Mouse (Mus musculus): Measurements from ENCODE around the gene Chsy1.

Chsy1 gene

GRCm38 (mm10) chr7:66108961-66109854 lies at the start of gene Chsy1:
Gene Chsy1 (plus strand): TSS chr7:66109515.
- in situ Hi-C loops (cut with MboI, MseI), result no loop called here

DNA sequence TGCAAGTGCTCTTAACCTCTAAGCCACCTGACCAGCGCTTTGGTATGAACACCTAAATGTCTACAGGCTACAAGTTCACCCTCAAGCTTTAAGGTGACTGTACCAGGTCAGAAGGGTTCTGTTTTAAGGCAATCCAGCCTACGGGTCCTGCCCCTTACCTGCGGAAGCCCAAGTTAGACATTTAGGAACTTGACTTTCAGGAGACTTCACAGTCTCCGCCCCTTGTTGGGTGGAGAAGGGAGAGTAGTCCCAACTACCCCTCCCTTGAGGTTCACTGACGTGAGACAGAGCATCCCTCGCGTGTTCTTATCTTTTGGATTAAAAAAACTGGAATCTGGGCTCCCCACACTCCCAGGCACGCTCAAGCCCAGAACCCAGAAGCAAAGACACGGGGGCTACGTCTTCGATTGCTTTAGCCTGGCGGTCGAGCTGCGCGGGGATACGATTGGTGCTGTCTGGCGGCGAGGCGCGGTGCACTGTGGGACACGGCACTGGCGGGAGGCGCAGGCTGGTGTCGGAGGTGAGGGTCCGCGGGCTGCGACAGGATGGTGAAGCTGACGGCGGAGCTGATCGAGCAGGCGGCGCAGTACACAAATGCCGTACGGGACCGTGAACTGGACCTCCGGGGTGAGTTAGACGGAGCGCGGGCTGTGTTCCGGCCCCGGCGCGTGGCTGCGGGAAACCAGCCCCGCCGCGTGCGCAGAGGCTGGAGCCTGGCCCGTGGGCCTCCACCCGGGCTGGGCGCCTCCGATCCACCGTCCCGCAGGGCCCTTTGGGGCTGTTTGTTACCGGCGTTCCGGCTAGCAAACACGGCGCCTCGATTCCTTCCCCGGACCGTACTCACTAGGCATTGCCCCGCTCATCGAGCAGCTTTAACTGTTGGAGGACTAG lies 49.0 kb upstream of the Chsy1 start:
- in situ Hi-C loops (cut with MboI, MseI), result loop anchor here (10.0 to 25.0 kb wide), 2 partner anchors 1666 to 1723 kb away; partner anchors contain the start of genes Mcee (in 1 of the 2) and Mphosph10 (in 1 of the 2)

- in situ Hi-C loops (cut with MboI, MseI), result loop anchor here (10.0 to 25.0 kb wide), 2 partner anchors 1666 to 1724 kb away; partner anchors contain the start of genes Mcee (in 1 of the 2) and Mphosph10 (in 1 of the 2)
Observed at GRCm38 (mm10) chr7:66061057-66061456, 48.3 kb upstream of the Chsy1 start.

DNA sequence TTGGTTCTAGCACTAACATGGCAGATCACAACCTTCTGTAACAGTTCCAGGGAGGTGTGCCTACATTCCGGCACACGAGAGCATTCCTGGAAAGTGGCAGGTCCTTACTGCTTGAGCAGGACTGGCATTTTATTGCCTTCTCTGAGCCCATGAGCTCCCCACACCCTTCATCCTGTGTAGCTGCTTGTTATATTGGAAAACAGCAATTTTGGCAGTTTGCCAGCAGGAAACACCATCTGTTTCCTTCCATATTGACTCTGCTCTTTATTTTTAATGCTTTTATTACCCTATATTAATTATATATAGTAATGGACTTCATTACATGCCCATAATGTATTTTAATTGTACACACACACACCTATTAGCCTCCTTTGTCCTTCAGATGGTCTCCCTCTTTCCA lies 32.9 kb upstream of the Chsy1 start:
- in situ Hi-C loops (cut with MboI, MseI), result no loop called here

DNA sequence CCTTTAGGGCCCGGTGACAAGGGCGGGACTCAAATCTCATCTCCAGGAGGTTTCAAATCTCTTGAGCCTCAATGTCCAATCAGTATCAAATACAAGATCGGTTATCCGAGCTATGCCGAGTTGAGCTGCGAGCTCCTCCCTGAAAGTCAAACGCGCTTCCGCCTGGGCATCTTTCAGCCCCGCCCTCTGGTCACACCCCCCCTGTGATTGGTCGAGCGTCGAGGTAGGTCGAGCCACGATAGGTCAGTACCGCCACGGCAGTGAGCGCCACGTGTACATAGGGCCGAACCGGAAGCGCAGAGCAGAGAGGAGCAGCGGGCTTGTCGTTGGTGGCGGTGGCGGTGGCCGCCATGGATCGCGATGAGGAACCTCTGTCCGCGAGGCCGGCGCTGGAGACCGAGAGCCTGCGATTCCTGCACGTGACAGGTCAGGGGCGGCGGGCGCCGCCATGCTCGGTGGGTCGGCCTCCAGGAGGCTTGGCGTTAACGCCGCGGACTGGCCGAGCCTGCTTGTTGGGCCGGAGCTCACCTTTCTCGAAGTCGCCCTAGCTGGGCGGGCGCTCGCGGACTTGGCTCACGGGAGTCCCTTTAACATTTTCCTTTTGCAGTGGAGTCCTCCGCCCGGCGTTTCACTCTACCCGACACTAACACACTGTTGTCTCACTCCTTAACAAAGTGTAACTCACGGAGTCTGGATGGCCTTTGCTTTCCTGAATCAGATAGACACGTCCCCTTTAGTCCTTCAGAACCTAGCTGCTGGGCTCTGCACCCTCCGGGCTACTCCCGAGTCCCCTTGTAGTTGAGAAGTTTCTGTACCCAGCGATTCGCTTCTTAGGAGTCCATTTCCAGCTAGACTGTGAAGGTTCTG lies 29.7 kb upstream of the Chsy1 start, which contains the start of gene Selenos:
TSS of gene Selenos (plus strand) at position 286 of the 867 bp plus-strand sequence.
- in situ Hi-C loops (cut with MboI, MseI), result no loop called here

- in situ Hi-C loops (cut with MboI, MseI), result no loop called here
Observed at GRCm38 (mm10) chr7:66080231-66080613, 29.1 kb upstream of the Chsy1 start.

GRCm38 (mm10) chr7:66083757-66084156 lies 25.6 kb upstream of the Chsy1 start:
- in situ Hi-C loops (cut with MboI, MseI), result no loop called here

- in situ Hi-C loops (cut with MboI, MseI), result no loop called here
Observed at GRCm38 (mm10) chr7:66084546-66084945, 24.8 kb upstream of the Chsy1 start.

DNA sequence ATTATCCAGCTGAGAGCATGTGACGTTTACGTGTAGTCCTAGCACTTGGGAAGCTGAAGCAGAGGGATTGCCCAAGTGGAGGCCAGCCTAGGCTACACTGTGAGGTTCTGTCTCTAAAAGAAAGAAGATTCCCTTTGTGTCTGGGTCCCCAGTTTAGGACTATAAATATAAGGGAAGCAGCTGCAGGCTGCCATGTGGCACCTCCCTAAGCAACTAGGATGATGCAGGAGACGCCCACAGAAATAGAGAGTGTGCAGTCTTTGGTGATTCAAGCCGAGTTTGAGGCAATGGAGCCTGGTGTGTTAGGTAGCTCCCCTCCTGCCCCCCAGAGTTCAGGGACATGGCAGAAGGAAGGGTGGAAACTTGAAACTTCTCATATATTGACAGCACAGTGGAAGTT lies 21.7 kb upstream of the Chsy1 start:
- in situ Hi-C loops (cut with MboI, MseI), result no loop called here

DNA sequence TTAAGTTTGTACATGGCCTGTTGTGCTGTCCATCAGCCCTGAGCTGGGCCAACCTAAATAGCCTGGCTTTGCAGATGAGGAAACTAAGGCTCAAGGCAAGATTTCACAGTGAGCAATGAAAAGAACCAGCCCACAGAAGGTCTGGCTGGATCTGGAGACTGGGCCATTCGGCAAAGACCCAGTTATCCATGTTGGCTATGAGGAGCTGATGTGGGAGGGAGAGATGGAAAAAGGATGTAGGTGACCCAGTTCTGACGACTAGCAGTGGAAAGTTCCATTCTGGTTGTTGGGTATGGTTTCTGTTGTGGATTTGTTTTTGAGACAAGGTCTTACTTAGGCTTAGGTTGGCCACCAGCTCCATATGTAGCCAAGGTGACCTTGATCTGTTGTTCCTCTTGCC lies 21.2 kb upstream of the Chsy1 start:
- in situ Hi-C loops (cut with MboI, MseI), result no loop called here

DNA sequence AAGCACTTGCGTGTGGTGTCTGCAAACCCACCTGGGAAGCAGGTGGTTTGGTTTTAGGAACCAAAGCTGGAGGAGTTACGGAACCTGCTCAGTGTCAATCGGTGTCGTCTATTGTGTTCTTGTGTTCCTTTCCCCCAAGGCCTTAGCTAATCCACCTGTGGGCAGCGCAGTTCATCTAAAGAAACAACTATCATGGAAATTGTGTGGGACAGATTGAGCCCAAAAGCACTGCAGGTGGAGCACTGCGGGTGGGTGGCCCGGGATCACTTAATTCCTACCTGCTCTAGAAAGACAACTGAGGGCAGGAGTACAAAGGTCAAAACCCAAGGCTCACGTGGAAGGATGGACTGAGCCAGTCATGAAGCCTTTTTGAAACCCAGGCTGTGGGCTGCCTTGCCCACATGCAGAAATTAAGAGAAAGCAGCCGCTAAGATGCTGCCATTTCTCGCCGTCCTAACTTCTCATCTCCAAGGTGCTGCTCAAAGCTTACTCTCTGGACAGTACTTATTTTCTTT lies 18.6 kb upstream of the Chsy1 start:
- in situ Hi-C loops (cut with MboI, MseI), result loop anchor here (5.0 to 10.0 kb wide), 2 partner anchors 587 to 594 kb away; partner anchors contain the start of genes Asb7 (in 1 of the 2) and Lins1 (in 1 of the 2)

GRCm38 (mm10) chr7:66091553-66091952 lies 17.8 kb upstream of the Chsy1 start:
- in situ Hi-C loops (cut with MboI, MseI), result loop anchor here (5.0 to 10.0 kb wide), 2 partner anchors 586 to 593 kb away; partner anchors contain the start of genes Asb7 (in 1 of the 2) and Lins1 (in 1 of the 2)

DNA sequence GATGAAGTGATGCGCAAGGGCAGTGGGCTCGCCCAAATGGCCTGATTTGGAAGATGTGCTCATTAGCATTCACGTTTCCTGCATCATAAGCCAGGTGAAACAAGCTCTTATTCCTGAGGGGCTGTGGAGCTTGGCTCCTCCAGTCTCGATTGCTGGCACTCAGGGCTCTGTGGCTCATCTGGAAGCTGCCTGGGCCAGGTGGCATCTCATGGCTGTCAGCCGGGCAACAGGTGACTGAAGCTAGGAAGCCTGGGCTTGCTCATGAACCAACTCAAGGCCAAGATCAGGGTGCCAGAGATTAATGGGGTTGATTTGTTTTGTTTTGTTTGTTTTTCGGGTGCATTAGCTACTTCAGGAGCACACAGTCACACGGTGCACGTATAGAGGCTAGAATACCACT lies 16.7 kb upstream of the Chsy1 start:
- in situ Hi-C loops (cut with MboI, MseI), result loop anchor here (5.0 to 10.0 kb wide), 2 partner anchors 585 to 592 kb away; partner anchors contain the start of genes Asb7 (in 1 of the 2) and Lins1 (in 1 of the 2)

DNA sequence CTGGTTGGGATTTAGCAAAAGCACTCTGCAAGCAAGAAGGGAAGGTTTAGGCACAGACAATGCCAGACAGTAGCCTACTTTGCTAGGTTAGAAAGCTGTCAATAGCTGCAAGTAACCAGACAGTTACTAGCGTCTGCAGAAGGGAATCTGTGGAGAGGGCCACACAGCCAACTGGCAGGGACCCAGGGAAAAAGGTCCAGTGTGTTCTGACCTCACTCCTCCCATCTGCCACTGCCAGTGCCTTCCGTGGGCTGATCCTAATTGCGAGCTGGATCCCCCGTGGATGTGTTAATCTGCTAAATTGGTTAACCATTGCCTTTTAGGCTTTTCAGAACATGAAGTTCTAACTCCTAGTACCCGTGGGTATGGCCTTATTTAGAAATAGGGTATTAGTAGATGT lies 15.2 kb upstream of the Chsy1 start:
- in situ Hi-C loops (cut with MboI, MseI), result loop anchor here (5.0 to 10.0 kb wide), 2 partner anchors 583 to 591 kb away; partner anchors contain the start of genes Asb7 (in 1 of the 2) and Lins1 (in 1 of the 2)

GRCm38 (mm10) chr7:66098803-66099202 lies 10.5 kb upstream of the Chsy1 start:
- in situ Hi-C loops (cut with MboI, MseI), result loop anchor here (5.0 to 10.0 kb wide), 2 partner anchors 148 to 586 kb away; partner anchors contain the start of genes Asb7 (in 1 of the 2) and Lins1 (in 1 of the 2)

- in situ Hi-C loops (cut with MboI, MseI), result loop anchor here (5.0 kb wide), 5 partner anchors 85 to 285 kb away; partner anchors contain the start of gene Lrrk1 (in 1 of the 2)
Observed at GRCm38 (mm10) chr7:66101866-66102265, 7.4 kb upstream of the Chsy1 start.

- in situ Hi-C loops (cut with MboI, MseI), result loop anchor here (5.0 kb wide), 5 partner anchors 83 to 283 kb away; partner anchors contain the start of gene Lrrk1 (in 1 of the 2)
Observed at GRCm38 (mm10) chr7:66104531-66104930, 4.8 kb upstream of the Chsy1 start.

- in situ Hi-C loops (cut with MboI, MseI), result no loop called here
Observed at GRCm38 (mm10) chr7:66105771-66106170, 3.5 kb upstream of the Chsy1 start.

- in situ Hi-C loops (cut with MboI, MseI), result no loop called here
Observed at GRCm38 (mm10) chr7:66106581-66107056, 2.7 kb upstream of the Chsy1 start.

- in situ Hi-C loops (cut with MboI, MseI), result no loop called here
Observed at GRCm38 (mm10) chr7:66107206-66107605, 2.1 kb upstream of the Chsy1 start.

All from T-helper 17 cell (primary cell).